Mouse (Mus musculus) forebrain, embryonic 16.5 days (tissue): ENCODE data around the gene Gm21861. TPM values are rescaled to one million over a fixed set of nuclear protein-coding genes. Genes with fewer than 3 reads are reported as not detected.
"Not testable (repeated sequence)": the region's sequence is repeated elsewhere in the genome, so short reads cannot be mapped to it uniquely, and the experiment has no call there.

Experiments
- ATAC-seq: fragments of 200-750 bp; cut with Nextera tagmentation; 2 replicates; pipeline ENCODE4 v1.8.0; 2017; ENCODE audit warnings: mild to moderate bottlenecking, moderate library complexity
- H3K27ac ChIP-seq: fragments of 300-500 bp; sonication (generic); 2 replicates; pipeline ENCODE4 v1.5.1; 2014; ENCODE audit warnings: low read length, control low read depth
- H3K27me3 ChIP-seq: fragments of 300-500 bp; sonication (generic); replicated peaks from 2 replicates; pipeline ENCODE4 v1.6.1; 2014; ENCODE audit warnings: low read length; ENCODE audit not compliant: control insufficient read depth, insufficient read depth
- H3K36me3 ChIP-seq: fragments of 300-500 bp; sonication (generic); 2 replicates; pipeline ENCODE4 v1.6.1; 2014; ENCODE audit not compliant: control insufficient read depth, insufficient read depth
- H3K4me1 ChIP-seq: fragments of 300-500 bp; sonication (generic); replicated peaks from 2 replicates; pipeline ENCODE4 v1.6.1; 2014; ENCODE audit warnings: low read length; ENCODE audit not compliant: control insufficient read depth, insufficient read depth
- H3K4me2 ChIP-seq: fragments of 300-500 bp; sonication (generic); 2 replicates; pipeline ENCODE4 v1.6.1; 2014; ENCODE audit warnings: mild to moderate bottlenecking, low read length, control low read depth
- H3K4me3 ChIP-seq: fragments of 300-500 bp; sonication (generic); replicated peaks from 2 replicates; pipeline ENCODE4 v1.5.1; 2014; ENCODE audit warnings: mild to moderate bottlenecking, low read length, control low read depth
- H3K9ac ChIP-seq: fragments of 300-500 bp; sonication (generic); replicated peaks from 2 replicates; pipeline ENCODE4 v1.6.1; 2014; ENCODE audit warnings: low read depth, low read length, control low read depth
- H3K9me3 ChIP-seq: fragments of 300-500 bp; sonication (generic); 2 replicates; pipeline ENCODE4 v1.6.1; 2016; ENCODE audit warnings: low read length; ENCODE audit not compliant: control insufficient read depth
- WGBS: fragments of 180-500 bp; shearing (Covaris S2); extraction: QIAGEN DNeasy Blood & Tissue Kit; methylation state at CpG from one replicate; pipeline ENCODE4 v1.1.7; 2014; 5-methylcytosine and 5-hydroxymethylcytosine counted together
- polyA plus RNA-seq: library from polyadenylated mRNA; unstranded; fragments of >200 nt; fragmentation: Nextera tagmentation; extraction: Ambion mirVana; gene quantifications from 2 replicates; pipeline ENCODE4 v1.2.1, GENCODE M21; 2015

Gm21861 gene
- polyA plus RNA-seq = not detected in 2 replicates

- no CpG with 5 or more reads among the region's 7 CpGs for WGBS
- H3K9ac ChIP-seq, H3K27ac ChIP-seq: not testable (repeated sequence)
These were observed at the start of gene Gm21861 for GRCm38 (mm10) chrY:58814497-58814896. Gene Gm21861 (minus strand): TSS chrY:58814597.

More at GRCm38 (mm10) chrY:58814497-58814896, at the start of gene Gm21861:
- not testable (repeated sequence) for H3K4me2 ChIP-seq, H3K36me3 ChIP-seq, H3K4me1 ChIP-seq, H3K27me3 ChIP-seq, H3K4me3 ChIP-seq, H3K9me3 ChIP-seq, ATAC-seq
